Mouse (Mus musculus): ENCODE measurements around the gene Pusl1. TPM values are rescaled to one million over a fixed set of nuclear protein-coding genes. Genes with fewer than 3 reads are reported as not detected.

Pusl1 gene
- polyA plus RNA-seq, 1 experiment: 23.2 TPM

GRCm38 (mm10) chr4:155899355-155899754, 7.8 kb upstream of the Pusl1 start:
- 0 out of 2 replicates have a peak, but pooled peaks cover 4% of the 10 kb centered on the region for H3K4me1 ChIP-seq (ENCODE audit: control insufficient read depth, insufficient read depth, low read length)

GRCm38 (mm10) chr4:155898318-155898717, 6.7 kb upstream of the Pusl1 start:
- Histone ChIP-seq H3K4me3 (ENCODE audit: insufficient read depth, low read length) (no peak overlapping the region), H3K27ac (ENCODE audit: insufficient read depth, low read length) (no peak overlapping the region), H3K4me1 (ENCODE audit: control insufficient read depth, insufficient read depth, low read length) (peaks cover 5% of the 10 kb centered on the region; the same call in 1 of the 2 replicates)
- TF ChIP-seq CTCF (IDR thresholded peaks at IDR 0.05; ENCODE audit: borderline replicate concordance, insufficient read depth, low read length): no peak
- no peak for TF ChIP-seq POLR2A (IDR thresholded peaks at IDR 0.05; ENCODE audit: low read depth, low read length)

More at GRCm38 (mm10) chr4:155899355-155899754, 7.8 kb upstream of the Pusl1 start:
- TF ChIP-seq CTCF (IDR thresholded peaks at IDR 0.05; ENCODE audit: borderline replicate concordance, insufficient read depth, low read length): no peak
- TF ChIP-seq POLR2A (IDR thresholded peaks at IDR 0.05; ENCODE audit: low read depth, low read length): no peak
- Histone ChIP-seq H3K4me3 (ENCODE audit: insufficient read depth, low read length) (no peak overlapping the region), H3K27ac (ENCODE audit: insufficient read depth, low read length) (no peak overlapping the region)

DNA sequence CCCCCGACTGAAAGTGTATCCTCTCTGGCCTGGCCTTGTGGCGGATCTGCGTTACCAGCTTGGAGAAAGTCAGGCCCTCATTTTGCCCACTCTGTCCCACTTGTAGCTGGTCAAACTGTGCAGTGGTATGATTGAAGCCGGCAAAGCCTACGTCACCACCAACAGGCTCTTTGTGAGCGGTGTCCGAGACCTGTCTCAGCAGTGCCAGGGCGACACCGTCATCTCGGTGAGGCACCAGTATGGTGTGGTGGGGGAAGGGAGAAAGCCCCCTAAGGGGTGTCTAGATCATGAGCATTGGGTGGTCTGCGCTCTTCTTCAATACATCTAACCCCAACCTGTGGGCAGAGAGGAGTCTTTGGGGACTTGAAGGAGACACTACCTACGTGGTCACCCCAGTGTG, 4.9 kb upstream of the Pusl1 start:
- peaks cover 7% of the 10 kb centered on the region; the same call in 1 of the 2 replicates for H3K4me1 ChIP-seq (ENCODE audit: control insufficient read depth, insufficient read depth, low read length)
- TF ChIP-seq CTCF (IDR thresholded peaks at IDR 0.05; ENCODE audit: borderline replicate concordance, insufficient read depth, low read length) (no peak), POLR2A (IDR thresholded peaks at IDR 0.05; ENCODE audit: low read depth, low read length) (no peak)
- no peak overlapping the region for H3K27ac ChIP-seq (ENCODE audit: insufficient read depth, low read length)
- no peak overlapping the region for H3K4me3 ChIP-seq (ENCODE audit: insufficient read depth, low read length)

- Histone ChIP-seq H3K4me1 (ENCODE audit: control insufficient read depth, insufficient read depth, low read length) (peaks cover 7% of the 10 kb centered on the region; the same call in 1 of the 2 replicates), H3K27ac (ENCODE audit: insufficient read depth, low read length) (no peak overlapping the region), H3K4me3 (ENCODE audit: insufficient read depth, low read length) (no peak overlapping the region)
- TF ChIP-seq POLR2A (IDR thresholded peaks at IDR 0.05; ENCODE audit: low read depth, low read length) (no peak), CTCF (IDR thresholded peaks at IDR 0.05; ENCODE audit: borderline replicate concordance, insufficient read depth, low read length) (no peak)
Observed at GRCm38 (mm10) chr4:155895826-155896225, 4.2 kb upstream of the Pusl1 start.

DNA sequence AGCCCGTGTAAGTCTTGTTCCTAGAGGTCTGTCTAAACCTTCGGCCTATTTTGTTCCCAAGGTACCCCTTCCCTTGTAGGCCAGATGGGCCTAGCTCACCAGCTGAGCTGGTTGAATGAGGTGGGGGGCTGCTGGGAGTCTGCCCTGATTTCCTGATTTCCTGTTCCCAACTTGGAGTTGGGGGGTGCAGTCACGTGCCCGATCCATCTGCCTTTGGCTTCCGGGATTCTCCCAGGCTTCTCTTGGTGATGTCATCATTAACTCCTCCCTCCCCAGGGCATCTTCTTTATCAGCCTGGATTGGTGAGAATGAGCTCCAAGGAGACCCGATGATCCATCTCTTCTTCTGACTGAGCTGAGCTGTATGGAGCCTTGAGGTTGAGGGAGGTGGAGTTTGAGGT, 3.6 kb upstream of the Pusl1 start:
- Histone ChIP-seq H3K4me1 (ENCODE audit: control insufficient read depth, insufficient read depth, low read length) (peaks cover 7% of the 10 kb centered on the region; the same call in 1 of the 2 replicates), H3K4me3 (ENCODE audit: insufficient read depth, low read length) (peak overlapping the region; percentile 1; the same call in 1 of the 2 replicates), H3K27ac (ENCODE audit: insufficient read depth, low read length) (peak overlapping the region; percentile 80)
- TF ChIP-seq POLR2A (IDR thresholded peaks at IDR 0.05; ENCODE audit: low read depth, low read length) (no peak), CTCF (IDR thresholded peaks at IDR 0.05; ENCODE audit: borderline replicate concordance, insufficient read depth, low read length) (no peak)

DNA sequence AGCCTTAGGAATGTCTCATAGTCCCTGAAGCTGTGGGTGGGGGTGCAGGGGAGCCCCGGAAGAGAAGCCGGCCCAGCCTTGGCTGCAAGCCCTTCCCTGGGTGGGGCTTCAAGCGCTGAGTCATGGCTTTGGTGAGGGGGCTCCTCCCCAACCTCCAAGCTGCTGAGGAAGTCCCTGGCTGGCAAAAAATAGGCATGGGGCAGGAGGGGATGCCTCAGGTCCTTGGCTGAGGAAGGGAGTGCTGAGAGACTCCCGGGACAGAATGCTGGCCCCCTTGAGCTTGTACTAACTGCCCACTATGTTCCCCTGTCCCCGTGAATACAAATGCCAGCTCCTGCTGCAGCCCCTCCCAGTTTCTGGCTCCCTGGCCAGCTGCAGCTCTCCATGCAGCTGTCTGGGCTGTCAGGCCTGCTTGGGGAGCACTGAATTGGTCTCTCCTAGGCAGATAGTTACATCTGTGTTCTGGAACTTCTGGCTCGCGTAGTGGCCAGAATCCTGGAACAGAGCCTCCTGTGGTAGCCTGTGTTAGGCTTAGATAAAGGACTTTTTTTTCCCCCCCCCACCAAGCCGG, 2.8 kb upstream of the Pusl1 start:
- TF ChIP-seq POLR2A (IDR thresholded peaks at IDR 0.05; ENCODE audit: low read depth, low read length): peak; percentile 45
- TF ChIP-seq CTCF (IDR thresholded peaks at IDR 0.05; ENCODE audit: borderline replicate concordance, insufficient read depth, low read length): no peak
- H3K27ac ChIP-seq (ENCODE audit: insufficient read depth, low read length): peak overlapping the region; percentile 80

GRCm38 (mm10) chr4:155893212-155893690, 1.7 kb upstream of the Pusl1 start:
- Histone ChIP-seq H3K27ac (ENCODE audit: insufficient read depth, low read length) (no peak overlapping the region), H3K4me1 (ENCODE audit: control insufficient read depth, insufficient read depth, low read length) (peaks cover 7% of the 10 kb centered on the region; the same call in 1 of the 2 replicates), H3K4me3 (ENCODE audit: insufficient read depth, low read length) (peak overlapping the region; percentile 70)
- no peak for TF ChIP-seq POLR2A (IDR thresholded peaks at IDR 0.05; ENCODE audit: low read depth, low read length)
- no peak for TF ChIP-seq CTCF (IDR thresholded peaks at IDR 0.05; ENCODE audit: borderline replicate concordance, insufficient read depth, low read length)

More for the DNA sequence above, 2.8 kb upstream of the Pusl1 start:
- peak overlapping the region; percentile 70 for H3K4me3 ChIP-seq (ENCODE audit: insufficient read depth, low read length)
- peaks cover 7% of the 10 kb centered on the region; the same call in 1 of the 2 replicates for H3K4me1 ChIP-seq (ENCODE audit: control insufficient read depth, insufficient read depth, low read length)

- Histone ChIP-seq H3K4me3 (ENCODE audit: insufficient read depth, low read length) (peak overlapping the region; percentile 70), H3K27ac (ENCODE audit: insufficient read depth, low read length) (peak overlapping the region; percentile 11; the same call in 1 of the 2 replicates)
- TF ChIP-seq CTCF (IDR thresholded peaks at IDR 0.05; ENCODE audit: borderline replicate concordance, insufficient read depth, low read length) (no peak), POLR2A (IDR thresholded peaks at IDR 0.05; ENCODE audit: low read depth, low read length) (no peak)
Observed at GRCm38 (mm10) chr4:155892438-155893211, 1.0 kb upstream of the Pusl1 start.

DNA sequence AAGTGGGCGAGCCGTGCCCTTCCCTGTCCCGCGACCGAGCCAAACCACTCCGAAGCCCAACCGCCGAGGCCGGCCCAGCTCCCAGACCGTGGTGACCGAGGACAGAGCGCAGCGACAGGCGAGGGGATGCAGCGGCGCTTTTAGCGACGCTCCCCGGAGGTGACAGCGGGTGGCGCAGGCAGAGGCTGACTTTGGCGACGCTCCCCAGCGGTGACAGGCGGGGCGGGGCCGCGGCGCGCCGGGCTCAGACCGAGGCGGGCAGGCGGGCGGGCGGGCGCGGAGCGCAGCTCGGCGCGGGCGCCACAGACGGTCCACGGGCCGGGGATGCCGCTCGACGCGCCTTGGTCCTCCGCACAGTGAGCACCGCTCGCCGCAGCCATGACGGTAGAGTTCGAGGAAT, 436 bp upstream of the Pusl1 start:
- peak overlapping the region; percentile 92 for H3K27ac ChIP-seq (ENCODE audit: insufficient read depth, low read length)
- TF ChIP-seq POLR2A (IDR thresholded peaks at IDR 0.05; ENCODE audit: low read depth, low read length) (peak; percentile 71), CTCF (IDR thresholded peaks at IDR 0.05; ENCODE audit: borderline replicate concordance, insufficient read depth, low read length) (no peak)
- H3K4me1 ChIP-seq (ENCODE audit: control insufficient read depth, insufficient read depth, low read length): peaks cover 7% of the 10 kb centered on the region; the same call in 1 of the 2 replicates
- peak overlapping the region; percentile 70 for H3K4me3 ChIP-seq (ENCODE audit: insufficient read depth, low read length)

More at GRCm38 (mm10) chr4:155892438-155893211, 1.0 kb upstream of the Pusl1 start:
- peaks cover 7% of the 10 kb centered on the region; the same call in 1 of the 2 replicates for H3K4me1 ChIP-seq (ENCODE audit: control insufficient read depth, insufficient read depth, low read length)
